ENCODE assay signal across 17 mouse cellular contexts in the genomic region with DNA sequence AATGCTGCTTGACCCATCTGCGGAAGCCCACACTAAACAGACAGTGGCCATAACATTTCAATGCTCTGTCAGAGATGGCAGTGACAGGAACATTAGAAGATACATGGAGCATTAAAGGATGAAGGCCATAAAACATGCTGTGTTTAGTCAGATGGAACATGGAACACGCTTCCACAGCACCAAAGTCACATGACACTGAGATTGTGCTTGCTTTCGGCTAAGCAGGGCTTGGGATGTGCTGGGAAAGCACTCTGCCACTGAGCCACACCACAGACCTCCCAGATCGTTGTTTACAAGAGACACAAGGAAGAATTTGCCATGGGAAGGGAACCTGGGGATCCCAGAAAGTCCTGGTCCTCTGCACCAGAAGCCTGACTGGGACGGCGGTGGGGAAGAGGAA.
"Had no signal": no experiment of that assay in that cellular context is flagged by ENCODE, and none has a peak within 500 bp of the region (broad histone marks: within the 10 kb centered on the region; RNA-seq: fewer than 3 reads in every experiment).

No protein-coding gene starts in this region.

- DNase-seq: lung, adult 2 months; lung, postnatal 14 days; lung, postnatal 36 days; right cerebral cortex, postnatal 14 days; thymus, adult 2 months; thymus, postnatal 25 days; thymus, postnatal 4 days had no signal

- H3K27me3 ChIP-seq: lung, embryonic 15.5 days; megakaryocyte, embryonic 14.5 days; midbrain, embryonic 13.5 days; midbrain, embryonic 15.5 days; neural tube, embryonic 12.5 days; stomach, embryonic 15.5 days had no signal

- H3K4me2 ChIP-seq: lung, embryonic 15.5 days; midbrain, embryonic 11.5 days; midbrain, embryonic 13.5 days; midbrain, embryonic 15.5 days; neural tube, embryonic 12.5 days; stomach, embryonic 15.5 days had no signal

- H3K36me3 ChIP-seq: lung, embryonic 15.5 days; midbrain, embryonic 13.5 days; midbrain, embryonic 15.5 days; neural tube, embryonic 12.5 days; stomach, embryonic 15.5 days had no signal

- H3K9ac ChIP-seq: lung, embryonic 15.5 days; midbrain, embryonic 13.5 days; midbrain, embryonic 15.5 days; neural tube, embryonic 12.5 days; stomach, embryonic 15.5 days had no signal

- H3K27ac ChIP-seq: macrophage; midbrain, embryonic 13.5 days; midbrain, embryonic 15.5 days; neural tube, embryonic 12.5 days; stomach, embryonic 15.5 days; stomach, postnatal 0 days had no signal

- H3K9me3 ChIP-seq: lung, embryonic 15.5 days; megakaryocyte, embryonic 14.5 days; midbrain, embryonic 13.5 days; midbrain, embryonic 15.5 days; neural tube, embryonic 12.5 days; stomach, embryonic 15.5 days had no signal

- H3K4me3 ChIP-seq: lung, embryonic 15.5 days; megakaryocyte, embryonic 14.5 days; midbrain, embryonic 13.5 days; midbrain, embryonic 15.5 days; neural tube, embryonic 12.5 days; stomach, embryonic 15.5 days had no signal

- ATAC-seq: lung, postnatal 0 days; midbrain, embryonic 13.5 days; midbrain, embryonic 15.5 days had no signal
